In genomic region chr7:79238741-79239140, GRCm38 (mm10) we compare ENCODE assay signal across 9 mouse cellular contexts. TPM values are rescaled to one million over a fixed set of nuclear protein-coding genes. Genes with fewer than 3 reads are reported as not detected.
DNase-seq lines count a peak whose midpoint lies in the region; TF ChIP-seq lines count a peak whose summit lies in the region.
"Had no signal": no experiment of that assay in that cellular context is flagged by ENCODE, and none has a peak within 500 bp of the region (broad histone marks: within the 10 kb centered on the region; RNA-seq: fewer than 3 reads in every experiment).

No protein-coding gene starts in this region.

- peak; percentile 37 for DNase-seq in adrenal gland, postnatal 10 days
- no peak for DNase-seq in adrenal gland, adult 2 months
- peak; percentile 39 to 45 for DNase-seq in kidney, postnatal 4 days
- DNase-seq in kidney, adult 2 months = no peak
- peak; percentile 73 for DNase-seq in adipocyte (ENCODE audit: low spot score)
- peak; percentile 57 for DNase-seq in lung, postnatal 10 days
- DNase-seq in layer of hippocampus, postnatal 36 days = no peak
- no peak for DNase-seq in left cerebral cortex, adult 11 months (ENCODE audit: low spot score)

- H3K4me1 ChIP-seq in kidney, adult 2 months (ENCODE audit: control insufficient read depth, insufficient read depth, low read length) = no peaks in the 10 kb centered on the region

- TF ChIP-seq CTCF in kidney, adult 2 months (conservative IDR thresholded peaks at IDR 0.05; ENCODE audit: insufficient read depth, insufficient read length, low read depth, low read length) = no peak

- WGBS in kidney, adult 2 months = 81% methylated on average over 5 of the region's 5 CpGs

- no peak for TF ChIP-seq POLR2A in kidney, adult 2 months (IDR thresholded peaks at IDR 0.05; ENCODE audit: low read depth, low read length)

- no peaks in the 10 kb centered on the region for H3K27me3 ChIP-seq in kidney, adult 2 months (replicated peaks; ENCODE audit: control insufficient read depth, insufficient read depth, low read length)

- H3K4me3 ChIP-seq in kidney, adult 2 months (ENCODE audit: insufficient read depth, low read depth, low read length) = no peak overlapping the region
- H3K4me3 ChIP-seq: erythroblast, embryonic 14.5 days had no signal

- H3K27ac ChIP-seq in kidney, adult 2 months (ENCODE audit: insufficient read depth, low read depth, low read length) = no peak overlapping the region

- H3K36me3 ChIP-seq in kidney, adult 2 months (ENCODE audit: control insufficient read depth, insufficient read depth, low read length) = no peaks in the 10 kb centered on the region

RNA-seq across cellular contexts. Expression of gene Abhd2, which starts 34.3 kb away (rescaled TPM):
- 100 to 1,000 TPM; 247 to 382 TPM for total RNA-seq in adrenal gland, postnatal 10 days (2021)
- total RNA-seq in adrenal gland, adult 2 months (2021) = 1,000 to 10,000 TPM; 1,164 to 1,465 TPM
- polyA plus RNA-seq in adrenal gland, adult 2 months (2012; rRNA removed) = 187 and 262 TPM in 2 replicates
- 29.4 and 33.3 TPM in 2 replicates for polyA plus RNA-seq in kidney, adult 2 months (2012; rRNA removed)
- total RNA-seq in layer of hippocampus, postnatal 36 days (2021) = 10 to 100 TPM; 67.6 to 67.7 TPM

Comparison
In these comparisons a context has a peak if more than half of its experiments do, and no peak if none do; other contexts are left out.
1. DNase-seq: peak in adrenal gland, postnatal 10 days (single experiment), kidney, postnatal 4 days (2 of 2), adipocyte (single experiment) and lung, postnatal 10 days (single experiment); none in adrenal gland, adult 2 months (single experiment), kidney, adult 2 months (single experiment), layer of hippocampus, postnatal 36 days (0 of 2) and left cerebral cortex, adult 11 months (single experiment).